Mouse (Mus musculus): ENCODE measurements at regions not wholly inside any gene's neighbourhood (a gene's known extent, or its start where the extent isn't known, plus 50 kb on each side); places are given as distances from the start of the nearest gene placed in this dataset.

- DNase-seq (ENCODE audit: low spot score): peak; percentile 45
Measured at GRCm38 (mm10) chr7:75398904-75399724, 56.2 kb upstream of the Akap13 start.

- no peak for DNase-seq (ENCODE audit: low spot score)
Measured at GRCm38 (mm10) chr7:75400471-75400870, 54.9 kb upstream of the Akap13 start.

- DNase-seq (ENCODE audit: low spot score): no peak
Measured at GRCm38 (mm10) chr7:75404955-75405354, 50.4 kb upstream of the Akap13 start.

Measured in MN1 (cell line).